Mouse (Mus musculus): ENCODE results near the gene Stpg4. TPM values are rescaled to one million over a fixed set of nuclear protein-coding genes. Genes with fewer than 3 reads are reported as not detected.

The Stpg4 gene
- total and polyA plus RNA-seq, 3 experiments, result not detected

GRCm38 (mm10) chr17:87345252-87345593, 82.3 kb downstream of the Stpg4 start:
- Histone ChIP-seq H3K4me3 (ENCODE audit: control insufficient read depth in 1 of 2, insufficient read depth in 1 of 2, low read depth in 2 of 2, low read length in 2 of 2) (no peak overlapping the region), H3K27ac (ENCODE audit: control insufficient read depth, low read depth, low read length) (peak overlapping the region; percentile 42; the same call in 1 of the 2 replicates), H3K9ac (ENCODE audit: control insufficient read depth, low read depth, low read length, poor library complexity, severe bottlenecking) (no peak overlapping the region), H3K79me2 (ENCODE audit: control insufficient read depth, insufficient read depth, low read length, poor library complexity) (no peaks in the 10 kb centered on the region), H3K36me3 (ENCODE audit: control insufficient read depth in 1 of 2, insufficient read depth in 2 of 2, low read length in 2 of 2) (peaks cover 0 to 3% of the 10 kb centered on the region in 2 experiments; a peak in 2 of 4 replicates), H3K9me3 (replicated peaks; ENCODE audit: insufficient read depth, low read length) (no peaks in the 10 kb centered on the region), H3K4me1 (ENCODE audit: control insufficient read depth in 1 of 2, insufficient read depth in 2 of 2, low read length in 2 of 2) (peaks cover 4 to 12% of the 10 kb centered on the region in 2 experiments; a peak in 2 of 4 replicates), H3K27me3 (ENCODE audit: control insufficient read depth in 1 of 2, insufficient read depth in 2 of 2, low read length in 2 of 2) (no peaks in the 10 kb centered on the region)
- DNase-seq (ENCODE audit: low read depth, low spot score), result no peak
- TF ChIP-seq MAZ (IDR thresholded peaks at IDR 0.05; ENCODE audit: low read depth, low read length), result no peak
- TF ChIP-seq MXI1 (IDR thresholded peaks at IDR 0.05; ENCODE audit: low read depth, low read length), result no peak
- no peak for TF ChIP-seq GABPA (IDR thresholded peaks at IDR 0.05; ENCODE audit: low read depth, low read length)
- TF ChIP-seq BHLHE40 (IDR thresholded peaks at IDR 0.05; ENCODE audit: borderline replicate concordance, low read depth, low read length), result no peak
- TF ChIP-seq ZC3H11A (IDR thresholded peaks at IDR 0.05; ENCODE audit: low read depth, low read length), result no peak
- TF ChIP-seq POLR2AphosphoS2 (IDR thresholded peaks at IDR 0.05; ENCODE audit: low read length), result no peak
- TF ChIP-seq USF2 (IDR thresholded peaks at IDR 0.05; ENCODE audit: borderline replicate concordance in 1 of 2, insufficient read depth in 1 of 2, low read depth in 1 of 2, low read length in 2 of 2), result no peak
- no peak for TF ChIP-seq RAD21 (IDR thresholded peaks at IDR 0.05; ENCODE audit: low read depth, low read length)
- no peak for TF ChIP-seq SIN3A (IDR thresholded peaks at IDR 0.05; ENCODE audit: low read length)
- TF ChIP-seq MAFK (IDR thresholded peaks at IDR 0.05; ENCODE audit: borderline replicate concordance, low read depth, low read length), result no peak
- TF ChIP-seq ZNF384 (IDR thresholded peaks at IDR 0.05; ENCODE audit: low read depth, low read length), result no peak
- no peak for TF ChIP-seq CHD2 (IDR thresholded peaks at IDR 0.05; ENCODE audit: low read length)
- TF ChIP-seq MAX (IDR thresholded peaks at IDR 0.05; ENCODE audit: low read length), result no peak
- no peak for TF ChIP-seq MYC (IDR thresholded peaks at IDR 0.05; ENCODE audit: low read depth, low read length)
- TF ChIP-seq HCFC1 (IDR thresholded peaks at IDR 0.05; ENCODE audit: low read depth, low read length), result no peak

GRCm38 (mm10) chr17:87344441-87345251, 82.9 kb downstream of the Stpg4 start:
- H3K36me3 ChIP-seq (ENCODE audit: control insufficient read depth in 1 of 2, insufficient read depth in 2 of 2, low read length in 2 of 2), result peaks cover 0 to 3% of the 10 kb centered on the region in 2 experiments; a peak in 2 of 4 replicates
- H3K9me3 ChIP-seq (replicated peaks; ENCODE audit: insufficient read depth, low read length), result no peaks in the 10 kb centered on the region
- peaks cover 4 to 12% of the 10 kb centered on the region in 2 experiments; a peak in 2 of 4 replicates for H3K4me1 ChIP-seq (ENCODE audit: control insufficient read depth in 1 of 2, insufficient read depth in 2 of 2, low read length in 2 of 2)
- no peaks in the 10 kb centered on the region for H3K79me2 ChIP-seq (ENCODE audit: control insufficient read depth, insufficient read depth, low read length, poor library complexity)
- no peak overlapping the region for H3K9ac ChIP-seq (ENCODE audit: control insufficient read depth, low read depth, low read length, poor library complexity, severe bottlenecking)
- H3K27ac ChIP-seq (ENCODE audit: control insufficient read depth, low read depth, low read length), result peak overlapping the region; percentile 42; the same call in 1 of the 2 replicates
- no peak overlapping the region for H3K4me3 ChIP-seq (ENCODE audit: control insufficient read depth in 1 of 2, insufficient read depth in 1 of 2, low read depth in 2 of 2, low read length in 2 of 2)
- no peak for TF ChIP-seq SIN3A (IDR thresholded peaks at IDR 0.05; ENCODE audit: low read length)
- TF ChIP-seq ETS1 (IDR thresholded peaks at IDR 0.05; ENCODE audit: low read depth, low read length), result peak; percentile 21; the same call in 1 of the 2 replicates
- peak in 1 of 2 experiments; percentile 53; a peak in 1 of 4 replicates for TF ChIP-seq EP300 (IDR thresholded peaks at IDR 0.05; ENCODE audit: low read depth in 1 of 2, low read length in 2 of 2)
- peak; percentile 12; the same call in 1 of the 2 replicates for TF ChIP-seq TCF12 (IDR thresholded peaks at IDR 0.05; ENCODE audit: low read depth, low read length)
- DNase-seq (ENCODE audit: low read depth, low spot score), result peak; percentile 12
- H3K27me3 ChIP-seq (ENCODE audit: control insufficient read depth in 1 of 2, insufficient read depth in 2 of 2, low read length in 2 of 2), result no peaks in the 10 kb centered on the region
